Mouse (Mus musculus): ENCODE measurements at regions not wholly inside any gene's neighbourhood (a gene's known extent, or its start where the extent isn't known, plus 50 kb on each side); places are given as distances from the start of the nearest gene placed in this dataset.

DNA sequence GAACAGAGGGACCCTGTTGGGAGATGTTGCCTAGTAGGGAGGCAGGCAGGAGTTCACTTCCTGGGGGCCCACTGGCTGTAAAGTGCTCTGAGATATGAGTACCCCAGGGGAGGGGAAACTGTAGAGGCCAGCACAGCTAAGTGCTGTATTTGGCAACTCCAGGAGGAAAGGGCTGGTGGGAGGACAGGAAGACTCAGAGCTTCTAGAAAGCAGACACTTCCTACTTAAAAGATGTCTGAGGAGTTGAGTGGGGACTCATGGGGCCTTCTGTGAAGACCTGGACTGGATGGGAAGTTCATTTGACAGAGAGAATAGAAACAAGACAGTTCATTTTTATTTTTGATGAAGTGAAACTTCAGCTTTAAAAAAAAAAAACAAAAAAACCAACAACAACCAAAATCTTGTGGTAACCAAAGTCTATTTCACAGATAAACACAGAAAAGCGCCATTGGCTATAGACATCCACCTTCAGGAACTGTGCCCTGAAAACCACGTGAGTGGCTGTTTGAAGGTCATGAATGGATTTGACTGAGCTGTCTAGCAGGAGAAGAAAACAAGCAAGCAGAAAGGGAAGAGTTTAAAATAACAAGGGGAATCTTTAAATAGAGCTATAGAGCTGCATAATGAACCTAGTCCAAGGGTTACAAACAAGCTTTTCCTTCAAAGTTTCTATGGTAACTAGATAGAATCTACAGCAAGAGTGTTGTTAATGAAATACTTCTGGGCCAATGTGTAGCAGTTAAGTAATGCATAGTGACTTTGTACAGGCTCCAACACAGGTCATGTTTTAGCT lies 105.9 kb upstream of the Arhgap5 start:
- 0 out of 2 replicates have a peak, but pooled peaks have one; percentile 27 for ATAC-seq (replicated peaks; ENCODE audit: insufficient number of reproducible peaks, low FRiP score, low TSS enrichment, poor library complexity, severe bottlenecking)

DNA sequence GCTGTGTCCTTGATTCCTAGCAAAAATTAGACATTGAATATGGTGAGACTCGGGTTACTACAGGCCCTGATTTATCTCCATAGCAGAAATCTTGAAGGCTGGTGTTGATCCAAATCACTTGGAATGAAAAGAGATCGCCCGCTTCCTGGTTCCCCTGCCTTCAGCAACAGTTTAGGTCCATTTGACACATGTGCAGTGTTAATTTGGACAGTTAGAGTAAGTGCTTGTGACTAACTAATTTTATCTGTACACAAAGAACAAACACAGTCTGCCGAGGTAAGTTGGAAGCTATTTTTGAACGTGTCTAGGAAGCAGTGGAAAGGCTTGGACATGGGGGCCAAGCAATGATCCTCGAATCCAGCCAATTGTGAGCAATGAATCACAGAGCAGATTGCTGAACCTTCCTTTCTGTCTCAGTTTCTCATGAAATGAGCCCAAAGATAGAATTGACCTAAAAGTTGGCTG lies 105.2 kb upstream of the Arhgap5 start:
- no peak for ATAC-seq (replicated peaks; ENCODE audit: insufficient number of reproducible peaks, low FRiP score, low TSS enrichment, poor library complexity, severe bottlenecking)

DNA sequence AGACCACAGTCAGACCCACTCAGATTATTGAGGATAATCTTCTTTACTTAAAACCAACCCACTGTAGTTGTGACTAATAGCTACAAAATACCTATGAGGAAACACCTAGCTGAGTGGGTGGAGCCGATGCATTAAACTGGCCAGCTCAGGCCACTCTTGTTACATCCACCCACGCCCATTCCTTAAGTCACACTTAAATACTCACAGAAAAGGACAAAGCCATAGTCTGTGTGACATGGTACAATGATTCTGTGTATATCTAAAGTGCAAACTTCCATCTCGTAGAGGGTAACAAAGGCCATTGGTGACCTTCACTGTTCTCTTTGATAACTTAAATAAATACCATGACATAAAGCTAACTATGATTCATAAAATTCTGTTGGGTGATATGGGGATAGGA lies 103.7 kb upstream of the Arhgap5 start:
- ATAC-seq (replicated peaks; ENCODE audit: insufficient number of reproducible peaks, low FRiP score, low TSS enrichment, poor library complexity, severe bottlenecking), result no peak

DNA sequence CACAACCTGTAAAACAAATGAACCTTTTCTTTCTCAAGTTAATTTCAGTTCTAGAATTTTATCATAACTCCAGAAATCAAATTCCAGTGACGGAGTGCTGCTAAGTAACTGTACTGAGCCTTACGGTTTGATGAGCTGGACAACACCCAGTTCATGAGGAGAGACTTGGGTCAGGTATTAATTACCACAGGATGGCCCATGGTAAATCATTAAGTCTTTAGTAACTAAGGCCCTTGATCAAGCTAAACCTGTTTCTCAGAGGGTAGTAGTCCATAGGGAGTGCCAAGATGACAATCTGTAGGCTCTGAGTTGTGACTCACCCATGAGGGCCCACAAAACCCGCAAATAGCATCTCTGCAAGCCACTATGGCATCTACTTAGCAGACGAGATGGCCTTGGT lies 101.1 kb upstream of the Arhgap5 start:
- no peak for ATAC-seq (replicated peaks; ENCODE audit: insufficient number of reproducible peaks, low FRiP score, low TSS enrichment, poor library complexity, severe bottlenecking)

DNA sequence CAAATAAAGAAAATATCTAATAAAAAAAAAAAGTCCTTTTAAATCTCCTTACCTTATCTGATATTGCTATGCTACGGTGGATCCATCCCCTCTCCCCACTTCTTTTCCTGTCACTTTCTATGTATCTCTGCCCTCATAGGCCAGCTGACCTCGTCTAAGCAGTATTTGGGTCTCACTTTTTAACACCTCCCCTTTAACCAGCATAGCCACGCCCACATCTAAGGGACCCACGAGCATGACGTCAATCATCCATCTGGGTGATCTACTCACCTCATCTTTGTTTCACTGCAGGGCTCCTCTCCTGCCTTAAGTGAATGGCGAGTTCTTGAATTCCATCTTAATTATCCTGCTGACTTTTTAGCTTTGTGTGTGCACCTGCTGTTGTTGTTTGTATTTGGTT lies 97.4 kb upstream of the Arhgap5 start:
- ATAC-seq (replicated peaks; ENCODE audit: insufficient number of reproducible peaks, low FRiP score, low TSS enrichment, poor library complexity, severe bottlenecking), result no peak

DNA sequence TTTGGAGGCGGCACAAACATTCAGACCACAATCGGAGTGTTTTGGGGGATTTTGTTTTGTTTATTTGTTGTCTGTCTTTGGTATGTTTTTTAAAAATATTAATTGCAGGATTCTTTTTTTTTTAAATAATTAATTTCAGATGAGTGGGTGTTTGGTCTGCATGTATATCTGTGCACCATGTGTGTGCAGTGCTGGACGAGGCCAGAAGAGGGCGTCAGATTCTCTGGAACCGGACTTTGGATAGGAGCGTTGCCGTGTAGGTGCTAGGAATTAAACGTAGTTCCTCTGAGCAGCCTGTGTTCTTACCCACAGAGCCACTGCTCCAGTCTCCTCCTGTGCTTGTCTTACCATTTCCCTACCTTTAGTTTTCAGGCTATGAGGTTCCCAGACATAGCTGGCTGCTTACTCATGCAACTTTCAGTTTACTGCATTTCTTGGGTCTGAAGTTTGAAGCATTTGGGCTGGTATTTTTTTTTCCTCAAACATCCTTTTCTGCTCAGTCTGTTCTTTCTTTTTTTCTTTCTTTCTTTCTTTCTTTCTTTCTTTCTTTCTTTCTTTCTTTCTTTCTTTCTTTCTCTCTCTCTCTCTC lies 95.4 kb upstream of the Arhgap5 start:
- ATAC-seq (replicated peaks; ENCODE audit: insufficient number of reproducible peaks, low FRiP score, low TSS enrichment, poor library complexity, severe bottlenecking), result no peak

DNA sequence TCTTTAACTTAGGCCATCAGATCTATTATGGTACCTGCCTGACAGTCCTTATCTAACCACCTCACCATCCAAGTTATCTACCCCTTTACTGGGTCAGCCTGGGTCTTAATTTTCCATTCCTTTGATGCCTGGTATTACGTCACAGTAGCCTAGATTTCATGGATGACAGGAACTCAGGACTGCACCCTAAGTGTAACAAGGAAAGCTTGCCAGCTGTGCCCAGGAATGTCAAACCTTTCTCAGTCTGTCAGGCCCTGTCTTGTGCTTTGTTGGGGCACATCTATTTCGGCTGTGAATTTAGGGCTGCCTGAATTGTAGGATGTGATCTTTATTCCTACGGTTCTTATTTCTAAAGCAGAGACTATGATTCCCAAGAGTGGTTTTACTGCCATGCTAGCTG lies 94.6 kb upstream of the Arhgap5 start:
- no peak for ATAC-seq (replicated peaks; ENCODE audit: insufficient number of reproducible peaks, low FRiP score, low TSS enrichment, poor library complexity, severe bottlenecking)

DNA sequence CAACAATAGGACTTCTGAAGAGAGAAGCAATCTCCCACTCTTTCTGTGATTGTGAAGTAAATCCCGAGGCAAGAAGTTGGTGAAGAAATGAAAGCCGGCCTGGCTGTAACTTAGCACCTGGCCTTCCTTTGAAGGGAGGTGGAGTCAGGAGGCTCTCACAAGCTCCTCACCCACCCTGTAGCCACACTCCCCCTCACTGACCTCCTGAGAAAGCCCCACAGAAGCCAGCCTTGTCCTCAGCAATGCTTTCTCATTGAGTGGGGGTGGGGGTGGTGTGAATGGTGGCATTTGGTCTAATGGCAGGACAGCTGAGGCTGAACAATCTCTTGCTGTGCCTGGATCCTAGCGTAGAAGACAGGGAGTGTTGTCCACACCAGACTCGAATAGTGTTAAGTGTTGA lies 91.6 kb upstream of the Arhgap5 start:
- ATAC-seq (replicated peaks; ENCODE audit: insufficient number of reproducible peaks, low FRiP score, low TSS enrichment, poor library complexity, severe bottlenecking), result no peak

DNA sequence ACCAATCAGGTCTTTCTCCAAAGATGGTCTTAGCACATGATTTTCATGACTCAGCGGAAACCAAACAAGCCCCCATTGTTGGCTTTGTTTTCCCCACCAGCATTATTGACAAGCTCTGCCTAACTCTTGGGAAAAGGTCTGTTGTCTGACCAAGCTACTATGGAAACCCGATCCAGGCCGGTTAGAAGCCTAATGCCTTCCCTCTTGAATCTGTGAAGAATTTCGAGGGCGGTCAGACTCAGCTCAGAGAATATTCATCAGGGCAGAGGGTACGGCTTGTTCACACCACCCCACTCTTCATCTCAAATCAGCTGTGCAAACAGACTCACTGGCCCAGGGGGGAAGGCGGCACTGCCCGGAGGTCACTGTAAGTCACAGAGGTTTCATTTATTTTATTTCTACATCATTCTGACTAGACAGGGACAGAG lies 90.7 kb upstream of the Arhgap5 start:
- ATAC-seq (replicated peaks; ENCODE audit: insufficient number of reproducible peaks, low FRiP score, low TSS enrichment, poor library complexity, severe bottlenecking), result no peak

DNA sequence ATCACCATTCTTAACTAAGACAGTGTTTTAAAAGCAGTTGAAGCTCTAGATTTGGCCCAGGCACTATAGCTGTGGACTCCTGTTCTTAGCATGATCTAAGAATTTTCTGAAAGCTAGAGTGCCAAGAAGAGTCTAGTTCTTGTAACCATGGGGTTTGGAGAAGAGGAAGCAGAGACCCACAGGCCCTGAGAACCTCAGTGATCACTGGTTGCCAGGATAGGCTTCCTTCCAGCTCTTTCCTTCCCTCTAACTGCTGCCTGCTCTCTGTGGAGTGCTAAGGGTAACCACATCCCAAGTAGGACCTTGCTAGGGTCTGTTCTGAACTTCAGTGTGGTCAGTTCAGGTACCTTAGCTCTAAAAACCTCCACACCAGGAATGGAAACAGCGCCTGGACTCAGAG lies 81.0 kb upstream of the Arhgap5 start:
- no peak for ATAC-seq (replicated peaks; ENCODE audit: insufficient number of reproducible peaks, low FRiP score, low TSS enrichment, poor library complexity, severe bottlenecking)

DNA sequence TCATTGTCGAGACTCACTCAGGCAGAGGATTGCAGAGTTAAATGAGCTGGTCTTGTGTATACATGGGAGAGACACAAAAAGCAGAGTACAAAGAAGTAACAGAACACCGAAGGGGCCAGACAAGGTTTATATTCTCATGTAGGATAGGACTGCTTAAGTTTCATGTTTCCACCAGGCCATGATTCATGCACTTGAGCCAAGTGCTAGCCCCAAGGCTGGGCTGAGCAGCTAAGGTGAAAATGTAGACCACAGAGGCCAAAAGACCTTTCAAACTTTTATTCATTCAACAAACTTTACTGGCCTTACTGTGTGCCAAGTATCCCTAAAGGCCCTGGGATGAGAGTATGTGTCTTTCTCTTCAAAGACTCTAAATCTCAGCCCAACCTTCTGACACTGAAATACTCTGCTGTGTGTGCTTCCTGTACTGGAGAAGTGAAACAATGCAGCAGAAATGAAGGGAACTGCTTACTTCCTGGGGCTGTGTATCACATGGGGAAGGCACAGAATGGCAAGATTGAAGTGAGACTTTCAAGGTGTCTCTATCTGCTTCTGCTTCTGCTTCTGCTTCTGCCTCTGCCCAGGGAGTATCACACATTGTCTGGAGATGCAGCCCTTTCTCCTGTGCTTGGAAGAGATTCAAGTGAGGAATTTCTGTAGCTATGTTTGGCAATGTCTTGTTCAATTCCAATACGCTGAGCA lies 79.3 kb upstream of the Arhgap5 start:
- no peak for ATAC-seq (replicated peaks; ENCODE audit: insufficient number of reproducible peaks, low FRiP score, low TSS enrichment, poor library complexity, severe bottlenecking)

DNA sequence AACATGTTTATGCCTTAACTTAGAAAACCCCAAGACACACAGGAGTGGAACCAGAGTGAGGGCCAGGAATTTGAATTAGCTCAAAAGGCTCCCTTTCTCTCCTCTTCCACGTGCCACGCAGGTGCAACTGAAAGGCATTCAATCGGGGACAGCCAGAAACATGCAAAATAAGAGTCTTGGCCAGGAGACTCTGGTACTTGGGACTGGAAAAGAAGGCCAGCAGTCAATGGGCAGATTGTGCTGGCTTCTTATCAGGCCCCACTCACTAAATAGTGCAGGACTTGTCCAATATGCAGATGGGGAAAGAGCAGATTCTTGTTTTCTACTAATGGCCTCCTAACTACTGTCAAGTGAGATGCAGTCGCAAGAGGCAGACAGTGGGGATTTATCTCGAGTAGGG lies 73.8 kb upstream of the Arhgap5 start:
- no peak for ATAC-seq (replicated peaks; ENCODE audit: insufficient number of reproducible peaks, low FRiP score, low TSS enrichment, poor library complexity, severe bottlenecking)

DNA sequence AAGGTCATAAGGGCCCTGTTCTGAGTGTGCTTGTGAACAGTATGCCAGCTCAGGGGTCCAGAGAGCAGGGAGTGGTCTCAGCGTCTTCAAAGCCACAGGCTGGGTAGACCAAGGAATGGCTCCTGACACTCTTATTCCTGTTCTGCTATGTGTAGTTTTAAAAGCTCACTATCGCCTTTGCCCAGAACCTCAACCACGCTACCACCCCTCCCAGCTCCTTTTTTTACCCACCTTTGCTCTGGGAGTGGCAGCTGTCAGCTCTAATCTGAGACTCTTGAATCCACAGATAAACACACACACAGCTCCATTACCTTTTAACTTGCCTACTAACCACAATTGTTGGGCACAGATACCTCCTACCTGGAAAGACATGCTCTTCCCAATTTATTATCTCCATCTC lies 71.8 kb upstream of the Arhgap5 start:
- ATAC-seq (replicated peaks; ENCODE audit: insufficient number of reproducible peaks, low FRiP score, low TSS enrichment, poor library complexity, severe bottlenecking), result no peak

DNA sequence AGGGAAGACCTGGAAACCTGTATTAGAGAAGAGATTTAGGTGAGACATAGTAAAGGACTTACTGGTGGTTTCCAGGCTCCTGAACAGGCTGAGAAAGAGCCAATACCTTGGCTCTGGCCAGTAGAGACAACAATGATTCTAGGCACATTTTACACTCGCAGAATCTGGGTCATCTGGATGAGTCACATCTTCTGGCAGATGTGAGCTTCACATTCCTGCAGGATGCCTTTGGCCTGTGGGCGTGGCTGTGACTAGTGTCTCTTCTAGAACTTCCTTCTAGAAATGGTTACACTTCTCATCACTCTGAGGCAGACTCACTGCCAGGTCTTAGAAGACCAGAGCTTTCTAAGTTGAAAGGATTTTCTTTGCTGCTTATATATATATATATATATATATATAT lies 69.8 kb upstream of the Arhgap5 start:
- ATAC-seq (replicated peaks; ENCODE audit: insufficient number of reproducible peaks, low FRiP score, low TSS enrichment, poor library complexity, severe bottlenecking), result no peak

DNA sequence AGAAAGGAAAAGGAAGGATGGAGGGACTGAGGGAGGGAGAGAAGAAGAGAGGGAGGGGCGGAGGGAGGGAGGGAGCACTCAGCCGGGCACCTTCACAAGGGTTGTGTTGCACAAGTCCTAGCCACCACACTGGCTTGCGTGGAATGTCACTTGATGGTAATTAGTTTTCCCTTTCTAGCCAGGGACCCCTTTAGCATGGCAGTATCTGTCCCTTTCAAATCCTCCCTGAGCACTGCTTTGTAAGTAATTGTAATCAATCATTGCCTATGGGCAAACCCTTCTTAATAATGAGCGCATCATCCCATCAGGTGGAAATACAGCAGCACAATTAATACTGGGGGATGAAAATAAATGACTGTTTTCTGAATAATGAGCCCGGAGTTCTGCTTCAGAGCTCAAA lies 68.5 kb upstream of the Arhgap5 start:
- ATAC-seq (replicated peaks; ENCODE audit: insufficient number of reproducible peaks, low FRiP score, low TSS enrichment, poor library complexity, severe bottlenecking), result no peak

DNA sequence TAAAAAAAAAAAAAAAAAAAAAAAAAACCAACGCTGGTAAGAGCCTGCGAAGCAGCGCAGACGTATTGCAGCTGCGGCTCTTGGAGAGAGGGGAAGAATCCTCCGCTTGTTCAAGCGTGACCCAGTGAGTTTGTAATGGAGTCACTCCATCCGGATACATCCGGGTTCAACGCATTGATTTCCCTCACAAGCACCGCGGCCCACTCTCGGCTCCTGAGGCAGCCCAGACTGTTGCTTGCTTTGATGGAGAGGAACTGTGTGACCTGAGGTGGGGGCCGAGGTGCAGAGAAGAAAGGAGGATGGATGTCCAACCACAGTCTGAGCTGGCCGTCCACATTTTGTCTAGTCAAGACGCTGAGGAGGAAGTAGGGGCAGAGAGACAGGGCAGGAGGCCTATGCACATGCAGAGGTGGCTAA lies 68.0 kb upstream of the Arhgap5 start:
- no peak for ATAC-seq (replicated peaks; ENCODE audit: insufficient number of reproducible peaks, low FRiP score, low TSS enrichment, poor library complexity, severe bottlenecking)

DNA sequence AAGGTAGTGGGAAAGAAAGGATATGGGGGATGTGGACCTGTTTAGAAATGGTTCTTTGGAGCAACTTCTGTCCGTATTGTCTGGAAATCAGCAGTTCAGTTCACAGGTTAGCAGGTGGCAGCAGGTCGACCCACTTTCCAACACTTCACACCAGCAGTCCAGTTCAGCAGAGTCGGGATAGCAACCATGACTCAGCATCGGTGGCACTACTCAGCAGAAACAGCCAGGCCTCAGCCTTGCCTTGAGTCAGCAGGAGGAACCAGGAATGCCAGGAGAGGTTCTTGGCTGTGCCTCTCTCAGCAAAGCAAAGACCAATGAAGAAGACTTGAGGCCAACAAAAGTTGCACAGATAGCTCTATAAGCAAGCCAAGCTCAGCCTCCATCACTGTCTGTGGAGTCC lies 66.8 kb upstream of the Arhgap5 start:
- ATAC-seq (replicated peaks; ENCODE audit: insufficient number of reproducible peaks, low FRiP score, low TSS enrichment, poor library complexity, severe bottlenecking), result no peak

DNA sequence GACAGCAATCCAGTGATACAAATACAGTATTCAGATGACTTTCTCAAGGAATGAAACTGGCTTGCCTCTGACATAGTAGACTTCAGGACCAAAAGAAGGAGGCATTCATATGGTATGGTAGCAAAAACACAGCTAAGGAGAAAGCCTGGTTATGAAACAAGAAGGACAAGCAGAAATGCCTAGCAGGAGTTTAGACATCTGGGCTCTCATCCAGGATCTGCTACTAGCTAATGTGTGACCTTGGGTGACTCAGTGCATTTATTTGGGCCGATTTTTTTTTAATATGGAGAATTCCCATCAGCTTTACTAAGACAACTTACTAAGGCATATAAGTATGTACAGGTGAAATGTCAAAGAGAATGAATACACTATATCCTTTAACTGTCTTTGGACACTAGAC lies 64.5 kb upstream of the Arhgap5 start:
- ATAC-seq (replicated peaks; ENCODE audit: insufficient number of reproducible peaks, low FRiP score, low TSS enrichment, poor library complexity, severe bottlenecking), result no peak

DNA sequence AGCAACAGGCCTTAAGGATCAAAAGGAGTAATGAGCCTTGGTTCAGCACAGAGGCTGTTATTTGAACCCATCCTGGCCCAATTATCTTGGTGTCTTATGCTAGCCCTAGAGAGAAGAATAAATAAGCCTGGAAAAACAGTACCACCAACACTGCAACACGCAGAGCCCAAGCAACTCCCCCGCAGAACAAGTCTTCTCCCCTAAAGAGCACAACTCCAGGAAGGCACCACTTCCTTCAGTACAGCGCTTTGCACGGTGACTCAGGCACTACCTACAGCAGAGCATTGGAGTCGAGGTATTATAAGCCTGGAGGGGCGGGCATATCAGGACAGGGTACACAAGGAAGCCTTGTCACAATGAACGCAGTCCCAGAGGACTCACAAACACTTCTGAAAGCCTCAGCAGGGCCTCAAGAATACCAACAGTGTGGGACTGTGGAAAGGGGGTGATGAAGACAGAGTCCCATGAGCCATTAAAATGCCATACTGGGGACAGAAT lies 62.9 kb upstream of the Arhgap5 start:
- no peak for ATAC-seq (replicated peaks; ENCODE audit: insufficient number of reproducible peaks, low FRiP score, low TSS enrichment, poor library complexity, severe bottlenecking)

DNA sequence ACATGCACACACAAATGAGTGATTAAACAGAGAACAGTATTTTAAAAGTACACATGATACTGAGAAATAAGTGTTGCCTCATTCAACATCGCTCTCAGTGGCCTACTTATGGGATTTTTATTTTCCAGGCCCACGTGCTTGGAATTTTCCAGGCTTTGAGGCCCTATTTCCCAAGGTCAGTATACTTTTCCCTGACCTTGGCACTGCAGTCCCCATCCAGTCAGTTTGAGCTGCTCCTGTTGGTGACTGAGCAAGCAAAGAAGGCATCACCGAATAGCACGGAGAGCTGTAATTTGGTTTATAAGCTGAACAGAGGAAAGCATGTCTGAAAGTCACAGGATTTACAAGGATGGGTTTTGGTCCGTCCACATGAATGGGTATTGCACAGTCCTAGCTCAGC lies 61.4 kb upstream of the Arhgap5 start:
- ATAC-seq (replicated peaks; ENCODE audit: insufficient number of reproducible peaks, low FRiP score, low TSS enrichment, poor library complexity, severe bottlenecking), result no peak
